Mouse (Mus musculus) adipocyte (in vitro differentiated cells): ENCODE measurements around the gene Frmd4a.

ENCODE experiments used
- DNase-seq: peaks from one replicate; pipeline ENCODE4 v3.0.0-alpha.2; 2016; ENCODE audit warnings: low spot score

The Frmd4a gene

DNA sequence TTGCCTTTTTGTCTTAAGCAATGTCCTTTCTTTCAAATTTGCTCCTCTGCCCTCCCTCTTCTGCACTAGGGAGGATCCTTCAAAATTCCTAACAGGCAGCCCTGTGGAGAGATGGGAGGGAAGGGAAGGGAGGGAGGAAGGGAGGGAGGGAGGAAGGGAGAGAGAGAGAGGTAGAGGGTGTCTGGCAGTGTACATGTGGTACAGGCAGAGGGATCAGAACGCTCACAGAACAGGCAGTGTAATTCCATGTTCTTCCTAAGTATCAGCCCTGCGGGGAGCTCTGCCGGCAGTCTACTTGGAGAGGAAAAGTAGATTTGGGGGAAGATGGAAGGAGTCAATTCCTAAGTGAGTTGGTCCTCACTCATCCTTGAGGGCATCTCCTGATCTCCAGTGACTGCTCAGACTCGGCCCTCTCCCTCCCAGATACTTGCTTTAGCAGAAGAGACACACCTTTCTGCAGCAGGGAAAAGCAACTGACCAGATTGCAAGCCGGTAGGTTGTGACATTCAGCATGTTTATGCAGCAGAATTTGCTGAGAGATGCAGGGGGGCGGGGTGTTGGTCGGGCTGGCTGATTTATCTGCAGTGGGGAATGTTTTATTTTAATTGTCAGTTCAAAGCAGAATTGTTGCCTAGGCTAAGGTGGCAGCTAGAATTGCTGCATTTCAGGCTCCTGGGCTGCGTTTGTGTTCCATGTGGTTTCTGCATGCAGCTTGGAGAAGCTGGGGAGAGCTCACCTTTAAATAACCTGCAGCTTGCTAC is at the start of gene Frmd4a:
TSS of gene Frmd4a (plus strand) at position 190 of the 761 bp plus-strand sequence.
- DNase-seq = no peak

DNA sequence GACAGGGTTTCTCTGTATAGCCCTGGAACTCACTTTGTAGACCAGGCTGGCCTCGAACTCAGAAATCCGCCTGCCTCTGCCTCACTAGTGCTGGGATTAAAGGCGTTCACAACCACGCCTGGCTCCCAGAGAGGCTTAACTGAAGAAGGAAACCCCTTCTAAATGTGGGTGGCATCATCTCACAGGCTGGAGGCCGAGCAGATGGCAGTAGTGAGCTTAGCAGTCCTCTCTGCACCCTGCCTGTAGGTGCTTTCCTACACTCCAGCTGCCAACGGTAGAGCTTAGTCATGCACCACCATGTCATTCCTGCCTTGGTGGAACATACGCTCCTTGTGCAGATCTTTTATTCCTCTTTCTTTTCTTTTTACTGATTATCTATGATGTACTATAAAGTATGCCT is 28.6 kb upstream of the Frmd4a start:
- DNase-seq = no peak

DNA sequence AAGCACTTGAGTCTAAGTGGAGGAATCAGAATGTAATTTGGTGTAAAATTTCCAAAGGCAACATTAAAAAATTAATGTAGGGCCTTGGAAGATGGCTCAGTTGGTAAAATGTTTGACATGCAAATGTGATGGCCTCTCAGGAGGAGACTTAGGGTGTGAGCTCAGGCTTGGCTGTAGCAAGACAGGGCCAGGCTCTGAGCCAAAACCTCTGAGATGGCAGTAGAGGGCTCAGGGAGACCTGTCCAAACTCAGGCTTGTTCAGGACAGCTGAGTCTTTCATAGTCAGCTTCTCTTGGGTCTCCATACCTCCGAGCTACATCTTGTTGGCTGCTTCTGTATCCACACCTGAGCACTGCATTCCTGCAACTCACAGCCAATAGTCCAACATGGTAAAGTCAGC is 27.1 kb upstream of the Frmd4a start:
- no peak for DNase-seq

DNA sequence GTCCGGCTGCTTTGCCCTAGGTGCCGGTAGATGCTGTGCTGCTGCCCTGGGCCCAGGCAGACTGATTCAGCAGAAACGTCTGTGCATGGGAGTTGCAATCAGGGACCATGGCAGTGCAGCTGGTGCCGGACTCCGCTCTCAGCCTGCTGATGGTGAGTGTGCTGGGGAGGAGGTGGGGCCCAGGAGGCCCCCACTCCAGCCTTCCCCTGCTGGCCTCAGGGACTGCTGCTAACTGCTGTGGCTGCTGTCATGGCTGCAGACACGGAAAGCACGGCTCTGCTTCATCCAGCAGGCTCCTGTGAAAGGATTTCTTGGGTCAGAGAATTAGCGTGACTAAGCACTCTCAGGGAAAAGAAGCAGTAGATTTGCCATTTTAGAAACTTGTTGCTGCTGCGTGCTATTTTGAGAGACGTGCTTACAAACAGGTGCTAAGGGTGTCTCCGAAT is 937 bp downstream of the Frmd4a start:
- DNase-seq = no peak

DNA sequence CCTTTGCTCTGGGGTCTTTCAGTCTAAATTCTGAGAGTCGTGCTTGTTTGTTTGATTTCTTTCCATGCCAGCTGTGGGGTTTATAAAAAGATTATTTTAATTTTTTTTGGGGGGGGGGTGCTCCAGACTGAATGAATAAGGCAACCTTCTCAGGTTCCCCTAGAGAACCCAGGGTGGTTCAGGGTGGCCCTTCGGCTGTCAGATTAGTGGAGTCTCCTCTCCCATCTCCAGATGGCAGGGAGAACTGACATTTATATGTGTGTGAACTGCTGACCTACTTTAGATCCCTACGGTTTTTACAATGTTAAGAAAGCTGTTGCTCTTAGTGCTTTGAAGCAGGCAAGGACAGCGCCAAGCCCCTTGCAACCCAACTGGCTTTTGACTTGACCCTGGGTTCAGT is 1.4 kb downstream of the Frmd4a start:
- DNase-seq = no peak

DNA sequence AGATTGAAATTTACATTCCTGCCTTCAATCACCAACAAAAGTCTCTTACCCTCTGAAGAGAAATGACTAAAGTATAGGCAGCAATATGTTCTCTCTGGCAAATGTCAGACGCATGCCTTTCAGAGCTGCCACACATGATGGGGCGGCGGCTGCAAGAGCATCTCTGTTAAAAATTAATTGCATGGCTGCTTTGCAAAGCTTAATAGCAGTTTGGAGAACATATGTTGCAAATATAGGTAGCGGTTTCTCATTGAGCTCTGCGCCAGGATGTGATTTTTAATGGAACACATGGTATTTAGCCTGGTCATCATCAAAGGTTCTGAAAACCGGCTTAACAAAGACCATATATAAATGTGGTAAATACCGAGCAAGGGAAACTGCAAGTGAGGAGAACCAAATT is 7.4 kb downstream of the Frmd4a start:
- no peak for DNase-seq

DNA sequence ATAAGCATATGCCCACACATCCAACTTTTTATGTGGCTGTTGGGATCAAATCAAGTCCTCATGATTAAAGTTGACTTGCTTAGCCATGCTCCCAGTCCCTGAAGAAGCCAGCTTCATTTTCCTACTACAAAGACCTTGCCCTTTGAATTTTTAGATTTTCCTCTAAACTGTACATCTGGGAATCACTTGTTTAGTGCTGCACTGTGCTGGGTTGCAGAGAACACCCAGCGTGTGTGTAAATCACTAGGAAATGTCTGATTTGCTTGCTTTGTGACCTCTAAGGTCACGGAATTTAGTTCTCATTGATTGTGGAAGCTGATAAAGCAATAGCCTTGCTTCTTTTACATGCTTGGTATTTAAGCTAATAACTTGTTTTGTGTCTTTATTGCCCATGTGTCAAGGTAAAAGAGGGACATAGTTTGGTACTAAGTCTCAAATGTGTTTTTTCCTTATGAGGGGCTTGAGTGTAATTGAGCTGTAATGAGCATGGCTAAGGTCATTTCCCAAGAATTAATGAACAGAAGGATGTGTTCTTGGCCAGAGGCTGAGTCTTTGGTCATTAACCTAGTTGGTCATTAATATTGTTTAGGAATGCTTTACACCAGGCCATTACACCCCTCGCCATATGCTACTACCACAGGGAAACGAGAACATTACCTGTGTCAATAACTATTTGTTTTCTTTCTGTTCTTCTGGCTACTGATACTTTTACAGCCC is 11.7 kb downstream of the Frmd4a start:
- no peak for DNase-seq

DNA sequence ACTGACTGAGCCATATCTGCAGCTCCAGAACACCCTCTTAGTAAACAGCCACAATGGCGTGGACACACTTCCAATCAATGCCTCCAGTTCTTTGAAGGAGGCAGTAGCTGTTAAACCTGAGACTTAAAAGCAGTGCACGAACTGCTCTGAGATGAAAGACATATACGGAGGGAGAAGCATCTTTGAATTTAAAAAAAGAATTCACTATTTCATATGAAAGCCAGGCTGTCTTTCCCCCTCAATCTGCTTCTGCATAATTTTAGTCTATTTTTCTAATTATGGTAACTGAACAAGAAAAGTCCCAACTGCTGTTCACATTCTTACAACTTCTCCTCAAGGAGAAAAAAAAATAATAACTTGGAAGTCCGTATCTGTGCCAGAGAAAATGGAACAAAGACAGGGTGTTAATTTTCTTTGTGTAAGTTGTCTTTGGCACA is 18.7 kb downstream of the Frmd4a start:
- DNase-seq = no peak

DNA sequence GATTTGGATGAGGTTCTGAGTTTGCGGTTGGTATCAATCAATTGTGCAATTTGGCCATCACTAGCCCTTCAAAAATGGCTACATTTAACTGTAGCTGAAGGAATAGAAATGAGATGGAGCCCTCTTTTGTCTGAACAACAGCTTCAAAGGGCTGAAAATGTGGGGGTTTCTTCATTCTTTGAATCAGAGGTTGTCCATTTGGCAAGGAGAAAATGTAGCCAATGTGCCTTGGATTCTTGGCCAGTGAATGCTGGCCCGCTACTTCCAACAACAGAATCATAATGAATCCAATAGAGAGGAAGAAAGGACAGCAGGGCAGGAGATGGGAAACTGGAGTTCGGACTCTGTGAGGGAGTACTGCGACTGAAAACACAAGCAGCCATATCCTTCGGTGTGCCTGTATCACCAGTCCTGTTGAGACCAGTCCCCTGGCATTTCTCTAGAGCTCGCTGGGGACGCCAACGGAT is 19.2 kb downstream of the Frmd4a start:
- no peak for DNase-seq

DNA sequence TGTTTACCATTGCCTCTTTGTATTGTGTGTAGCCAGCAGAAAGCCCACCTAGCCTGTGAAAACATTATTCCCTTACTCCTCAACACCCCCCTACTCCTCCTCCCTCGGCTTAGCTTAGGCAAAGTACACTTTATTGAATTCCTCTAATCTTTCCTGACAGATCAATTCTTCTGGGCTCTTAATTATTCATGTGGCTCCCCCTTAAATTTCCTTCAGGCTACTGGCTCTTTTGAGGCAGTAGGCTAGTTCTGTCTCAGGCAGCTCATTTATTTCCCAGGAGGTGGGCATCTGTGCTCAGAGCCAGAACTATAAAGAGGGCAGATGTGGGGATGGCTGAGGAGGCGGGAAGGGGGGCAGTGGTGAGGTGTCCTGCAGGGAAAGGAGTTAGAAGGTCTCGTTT is 24.5 kb downstream of the Frmd4a start:
- no peak for DNase-seq

DNA sequence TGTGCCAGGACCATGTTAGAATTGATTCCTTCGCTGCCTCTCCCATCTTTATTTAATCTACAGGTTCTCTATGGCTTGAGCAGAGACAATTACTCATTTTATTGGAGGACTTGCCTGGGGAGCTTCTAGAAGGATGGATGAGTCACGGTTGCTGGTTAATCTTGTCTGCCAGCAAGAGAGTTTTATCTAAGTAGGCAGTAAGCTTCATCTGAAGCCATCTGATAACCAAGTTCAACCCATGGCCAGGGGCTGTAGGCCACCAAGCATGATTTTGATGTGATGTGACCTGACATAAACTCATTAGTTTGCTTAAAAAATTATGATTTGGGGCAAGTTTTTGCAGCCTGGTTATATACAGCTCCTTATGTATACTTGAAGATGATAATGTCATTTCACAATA is 38.0 kb downstream of the Frmd4a start:
- no peak for DNase-seq

DNA sequence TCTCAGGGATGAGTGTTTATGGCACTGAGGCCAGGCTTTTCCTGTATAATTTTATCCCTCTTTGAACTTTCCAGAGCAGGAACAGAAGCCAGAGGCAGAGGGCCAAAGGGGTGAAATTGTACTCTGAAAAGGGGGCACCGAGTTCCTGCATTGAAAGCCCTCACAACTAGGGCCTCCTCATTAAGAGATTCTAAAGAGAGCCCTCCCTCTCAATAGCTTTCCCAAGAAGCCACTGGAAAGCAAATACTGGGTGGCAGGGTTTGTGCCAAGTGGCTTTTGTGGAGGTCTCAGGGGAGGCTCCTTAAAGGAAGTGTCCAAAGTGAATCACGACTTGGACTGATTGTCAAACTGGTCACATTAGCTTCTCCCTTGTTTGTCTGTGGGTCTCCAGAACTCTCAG is 43.2 kb downstream of the Frmd4a start:
- DNase-seq = no peak

DNA sequence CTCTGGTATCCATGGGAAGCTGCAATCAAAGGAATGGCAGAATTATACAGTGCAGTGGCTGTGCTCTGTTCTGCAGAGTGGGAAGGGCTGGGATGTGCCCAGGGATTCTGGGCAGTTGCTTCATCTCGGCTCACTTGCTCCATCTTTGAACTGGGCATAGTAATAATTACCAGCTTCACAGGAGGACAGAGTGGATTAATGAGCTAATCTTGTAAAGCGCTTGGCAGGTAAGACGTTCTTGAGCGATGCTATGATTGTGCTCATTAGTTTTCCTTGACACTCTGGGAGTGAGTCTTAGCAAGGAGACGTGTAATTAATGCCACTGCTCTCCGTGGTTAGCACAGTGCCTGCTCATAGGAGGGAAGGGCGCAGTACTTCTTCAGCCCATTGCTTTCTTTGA is 54.3 kb downstream of the Frmd4a start:
- DNase-seq = no peak

DNA sequence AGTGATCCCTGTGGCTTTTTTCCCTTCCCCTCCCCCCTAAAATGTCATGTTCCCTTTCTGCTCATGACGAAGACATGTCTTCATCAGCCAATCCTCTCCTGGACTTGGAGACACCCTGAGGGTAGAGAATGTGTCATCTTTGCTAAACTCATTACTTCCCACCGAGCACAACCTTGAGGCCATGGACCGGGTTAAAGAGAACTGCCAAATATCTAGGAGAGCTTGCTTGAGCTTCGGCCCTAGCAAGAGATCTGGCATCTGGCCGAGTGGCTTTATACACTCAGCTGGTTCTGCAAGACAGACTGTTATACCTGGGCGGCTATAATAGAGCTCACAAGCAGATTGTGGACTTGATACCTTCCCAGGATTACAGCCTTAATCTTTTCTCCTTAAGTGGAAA is 66.4 kb downstream of the Frmd4a start:
- no peak for DNase-seq

DNA sequence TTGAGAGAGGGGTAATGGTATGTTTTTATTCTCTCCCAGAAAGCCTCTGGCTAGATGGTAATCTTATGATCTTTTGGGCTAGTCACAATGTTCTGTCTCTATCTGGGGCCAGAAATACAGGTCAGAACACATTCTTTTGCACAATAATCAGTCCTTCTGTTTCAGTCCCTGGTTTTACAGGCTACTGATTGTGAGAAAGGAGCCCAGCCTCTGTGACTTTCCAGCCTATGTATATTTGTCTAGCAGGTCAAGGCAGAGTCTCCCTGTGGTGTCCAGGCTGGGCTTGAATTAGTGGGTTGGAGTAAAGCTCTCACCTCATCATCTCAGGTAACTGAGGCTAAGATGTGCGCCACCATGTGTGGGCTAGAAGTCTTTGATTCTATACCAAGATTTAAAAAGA is 80.1 kb downstream of the Frmd4a start:
- no peak for DNase-seq

DNA sequence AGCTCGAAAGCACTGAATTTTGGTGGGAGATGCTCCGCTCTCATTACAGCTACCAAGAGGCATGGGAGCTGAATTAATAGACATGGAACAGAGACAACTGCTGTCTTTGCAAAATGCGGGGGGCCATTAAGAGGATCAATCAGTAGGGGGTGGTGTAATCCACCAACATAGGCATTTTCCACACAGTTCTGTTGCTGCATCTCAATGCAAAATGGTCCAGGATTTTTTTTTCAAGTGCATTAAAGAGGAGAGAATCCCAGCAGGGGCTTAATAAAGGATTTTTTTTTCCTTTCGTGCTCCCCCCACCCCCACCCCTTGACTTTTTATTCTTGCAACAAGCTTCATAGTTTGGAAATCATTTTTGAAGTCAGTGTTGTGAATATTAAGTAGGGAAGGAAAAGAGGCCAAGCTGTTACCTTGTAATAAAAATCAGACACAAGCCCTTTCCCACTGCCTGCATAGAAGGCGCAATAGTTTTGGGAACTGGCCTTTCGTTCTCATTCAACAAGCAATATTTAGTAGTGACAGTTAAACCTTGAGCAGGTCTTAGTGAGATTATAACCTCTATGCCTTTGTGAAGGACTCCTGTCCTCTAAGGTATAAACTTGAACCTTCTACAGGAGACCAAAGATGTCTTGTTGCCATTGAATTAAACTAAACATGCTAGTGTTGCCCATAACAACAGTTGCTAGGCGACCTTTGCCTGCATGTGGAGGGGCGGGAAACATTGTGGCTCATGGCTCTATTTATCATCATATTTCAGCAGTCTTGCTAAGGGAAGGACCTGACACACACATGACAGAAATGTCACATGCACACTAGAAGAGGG is 81.6 kb downstream of the Frmd4a start:
- DNase-seq = no peak

DNA sequence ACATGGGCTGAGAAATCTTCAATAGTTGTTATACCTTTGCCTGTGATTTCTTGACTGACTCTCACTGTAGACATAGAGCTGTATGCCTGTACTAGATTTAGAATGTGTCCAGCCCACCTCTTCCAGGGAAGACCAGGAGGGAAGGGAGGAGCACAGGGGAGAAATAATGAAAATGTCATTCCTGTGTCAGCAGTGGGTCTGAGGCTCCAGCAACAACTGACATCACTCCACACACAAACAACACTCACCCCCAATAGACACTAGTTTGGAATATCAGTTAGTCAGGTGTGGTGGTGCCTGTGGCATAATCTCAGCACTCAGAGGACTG is 82.2 kb downstream of the Frmd4a start:
- no peak for DNase-seq

DNA sequence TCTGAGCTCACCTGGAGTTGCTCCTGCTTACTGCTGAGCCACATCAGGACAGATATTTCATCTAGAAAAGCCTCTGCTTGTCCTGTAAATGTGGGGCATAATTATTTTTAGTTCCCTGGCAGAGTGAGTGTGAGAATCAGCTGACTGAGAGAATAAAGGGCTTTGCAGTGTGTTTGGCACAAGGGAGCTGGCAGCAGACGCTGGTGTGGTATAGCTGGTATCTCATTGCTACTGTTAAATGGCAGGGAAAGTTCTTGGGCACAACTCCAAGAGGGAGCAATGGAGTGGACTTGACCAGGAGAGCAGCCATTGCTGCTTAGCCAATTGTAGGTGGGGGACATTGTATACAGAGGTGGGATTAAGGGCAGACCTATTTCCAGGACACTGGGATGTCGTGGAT is 83.9 kb downstream of the Frmd4a start:
- no peak for DNase-seq

DNA sequence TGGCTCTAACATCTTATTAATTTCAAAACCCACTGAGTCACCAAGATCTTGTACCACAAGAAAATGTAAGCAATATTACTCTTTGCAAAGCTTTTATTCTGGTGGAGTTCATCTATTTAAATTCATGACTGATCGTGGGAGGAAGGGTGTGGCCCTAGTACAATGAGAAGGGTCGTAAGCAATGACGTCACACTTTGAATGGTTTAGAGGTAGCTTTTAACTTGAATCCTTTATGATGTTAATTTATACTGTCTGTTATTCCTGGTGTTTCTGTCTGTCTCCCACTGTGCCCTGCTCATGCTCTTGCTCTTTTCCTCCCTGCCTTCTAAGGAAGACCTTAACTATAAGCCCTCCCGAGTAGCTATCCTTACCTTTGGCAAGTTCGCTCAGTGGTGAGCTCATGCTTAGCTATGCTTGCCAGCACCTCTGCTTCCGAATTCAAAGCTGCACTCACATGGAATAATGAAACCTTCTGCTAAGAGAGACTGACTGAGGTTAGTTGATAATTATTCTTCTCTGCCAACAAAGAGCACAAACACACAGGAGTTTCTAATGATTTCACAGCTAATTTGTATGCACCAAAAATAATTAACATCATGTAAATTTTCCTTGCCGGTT is 95.9 kb downstream of the Frmd4a start:
- no peak for DNase-seq

DNA sequence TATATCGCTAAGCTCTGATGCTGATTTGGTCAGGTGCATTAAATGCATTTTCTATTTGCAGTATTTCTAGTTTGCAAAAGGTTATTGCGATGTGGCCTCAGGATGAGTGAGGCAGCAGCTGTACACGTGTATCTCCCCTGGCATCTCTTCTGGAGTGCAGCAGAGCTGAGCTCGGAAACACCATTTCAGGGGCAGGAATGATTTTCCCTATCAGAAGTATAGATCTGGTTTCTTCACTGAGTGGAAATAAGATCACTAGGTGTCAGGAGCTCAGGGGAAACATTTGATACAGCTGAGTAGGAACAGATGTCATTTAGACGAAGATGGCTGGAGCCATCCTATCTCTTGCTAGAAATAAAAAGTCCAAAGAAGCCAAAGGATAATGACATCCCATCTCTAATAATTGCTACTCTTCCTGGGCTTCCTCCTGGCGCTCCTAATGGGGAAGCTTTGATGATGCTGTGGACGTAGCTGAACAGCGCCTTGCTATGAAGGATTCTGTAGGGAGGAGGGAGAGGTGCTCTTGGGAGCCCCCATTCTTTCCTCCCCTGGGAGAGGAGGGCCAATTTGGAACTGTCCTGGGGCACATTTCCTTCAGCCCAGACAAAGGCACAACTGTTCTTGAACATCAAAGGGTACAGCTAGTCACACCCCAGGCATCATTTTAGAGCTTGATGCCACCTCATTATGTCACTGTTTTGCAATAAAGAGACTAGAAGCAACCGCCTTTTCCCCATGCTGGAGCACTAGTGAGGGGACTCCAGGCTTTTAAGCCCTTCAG is 102.4 kb downstream of the Frmd4a start:
- no peak for DNase-seq

DNA sequence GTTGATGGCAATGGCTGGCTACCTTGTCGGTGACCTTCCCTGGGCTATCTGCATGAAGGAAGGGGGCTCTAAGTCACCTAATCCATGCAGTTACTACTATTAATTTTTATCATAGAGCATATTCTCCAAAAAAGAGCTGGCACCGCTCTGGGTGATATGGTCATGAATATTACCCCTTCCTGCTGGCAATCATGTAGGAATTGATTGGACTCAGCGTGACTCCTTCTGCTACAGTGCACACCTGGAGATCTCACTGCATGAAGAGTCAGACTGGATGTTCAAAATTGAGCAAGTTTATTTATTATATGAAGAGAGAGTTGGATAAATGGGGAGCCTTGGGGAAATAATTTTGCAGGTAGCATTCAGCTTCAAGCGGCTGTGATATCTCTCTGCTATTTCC is 113.7 kb downstream of the Frmd4a start:
- DNase-seq = no peak

DNA sequence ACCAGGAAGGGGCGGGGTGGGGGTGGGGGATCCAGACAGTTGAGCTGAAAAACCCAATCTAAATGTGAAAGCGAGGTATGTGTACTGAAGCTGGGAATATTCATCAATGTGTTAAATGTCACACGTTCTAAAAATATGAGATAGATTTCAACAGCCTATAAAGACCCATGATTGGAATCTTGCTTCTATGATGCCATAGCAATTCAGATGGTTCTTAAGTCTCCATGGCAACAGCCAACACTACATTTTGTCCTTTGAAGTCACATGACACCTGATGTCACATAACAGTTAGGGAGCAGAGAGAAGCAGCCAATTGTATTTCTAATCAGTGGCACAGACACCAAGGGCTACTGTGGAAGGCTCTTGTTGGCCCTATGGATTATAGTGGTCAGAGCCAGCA is 120.0 kb downstream of the Frmd4a start:
- DNase-seq = no peak
